Mouse (Mus musculus) gastrocnemius, adult 18-20 months (tissue): Measurements from ENCODE around the gene Gja3. TPM values are rescaled to one million over a fixed set of nuclear protein-coding genes. Genes with fewer than 3 reads are reported as not detected.

Source experiments
- DNase-seq: peaks from one replicate; pipeline ENCODE4 v3.0.0; 2021; ENCODE audit warnings: low spot score
- long read RNA-seq, 2 experiments: library from polyadenylated mRNA; stranded (forward); transcript quantifications; one replicate each; pipeline ENCODE4 v2.0.0; 2021
- total RNA-seq, 2 experiments: library from RNA; stranded (reverse); gene quantifications; 2 replicates each; pipeline ENCODE4 v1.2.3; 2021

Gja3 gene
- total RNA-seq = not detected
- long read RNA-seq, experiment 1, partial matches to known transcripts = 0 of 1 reads
- long read RNA-seq, experiment 1, other reads (novel, unspliced or antisense) = 0 of 1 reads
- long read RNA-seq, experiment 2 = 0 reads

- no peak for DNase-seq
These were observed at the start of gene Gja3 for GRCm38 (mm10) chr14:57057563-57058321. TSS of gene Gja3 (minus strand) at chr14:57058100.

- no peak for DNase-seq
These were observed 49.2 kb upstream of the Gja3 start for GRCm38 (mm10) chr14:57107091-57107490.

- DNase-seq = no peak
These were observed 47.8 kb upstream of the Gja3 start for GRCm38 (mm10) chr14:57105721-57106120.

DNA sequence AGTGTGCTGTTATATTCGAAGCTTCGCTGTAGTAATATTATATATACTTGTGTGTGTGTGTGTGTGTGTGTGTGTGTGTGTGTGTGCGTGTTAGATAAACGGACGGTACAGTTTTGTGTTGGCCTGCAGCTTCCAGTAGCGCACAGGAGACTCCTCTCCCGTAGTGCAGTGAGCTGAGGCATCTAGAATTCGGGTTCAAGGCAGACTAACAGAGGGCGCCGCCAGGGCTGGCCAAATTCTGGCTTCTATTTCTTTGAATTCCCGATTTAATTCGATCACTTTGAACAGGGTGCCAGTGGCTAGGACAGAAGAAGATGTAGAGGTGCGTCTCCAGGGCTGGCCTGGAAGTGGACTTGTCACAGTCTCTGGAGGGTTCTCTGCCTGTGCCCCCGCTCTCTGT lies 47.2 kb upstream of the Gja3 start:
- DNase-seq = no peak

DNA sequence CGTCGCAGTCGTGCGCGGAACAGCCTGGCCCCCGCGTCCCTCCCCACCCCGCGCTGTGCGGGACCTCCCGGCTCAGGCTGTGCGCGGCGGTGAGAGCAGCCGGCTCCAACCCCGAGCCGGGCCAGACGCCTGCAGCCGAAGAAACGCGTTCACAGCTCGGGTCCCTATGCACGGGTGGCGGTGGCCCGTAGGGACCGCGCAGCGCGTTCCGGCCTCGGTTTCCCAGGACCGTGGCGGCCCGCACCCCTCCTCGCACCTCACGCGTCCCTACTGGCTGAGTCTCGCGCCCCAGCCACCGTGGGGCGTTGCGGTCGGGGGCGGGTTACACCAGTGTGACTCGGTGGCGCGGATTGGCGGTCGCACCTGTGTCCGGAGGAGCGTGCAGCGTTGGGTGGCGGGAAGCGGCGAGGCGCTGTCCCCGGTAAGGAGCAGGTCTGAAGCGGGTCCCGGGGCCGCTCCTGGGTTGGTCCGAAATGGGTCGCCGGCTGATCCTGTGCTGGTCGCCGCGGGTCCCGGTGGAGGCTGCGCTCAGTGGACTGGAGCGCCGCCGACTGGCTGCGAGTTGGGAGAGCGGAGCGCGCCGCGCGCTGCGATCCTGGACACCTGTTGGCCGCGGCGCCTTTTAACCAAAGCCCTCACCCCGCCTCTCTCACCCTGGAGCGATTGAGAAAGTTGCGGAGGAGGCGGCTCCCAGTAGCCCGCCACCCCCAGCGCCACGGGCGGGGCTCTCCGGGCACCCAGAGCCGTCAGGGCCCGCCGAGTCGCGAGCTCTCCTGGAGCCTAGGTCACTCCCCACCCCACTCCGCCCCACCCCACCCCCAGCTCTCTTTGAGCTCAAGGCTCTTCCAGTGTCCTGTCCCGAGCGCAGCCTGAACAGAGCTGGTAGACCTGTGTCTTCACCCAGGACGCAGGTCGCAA lies 46.5 kb upstream of the Gja3 start, which contains the start of gene Gjb2:
Gjb2 (minus strand) TSS at position 597 of the 918 bp plus-strand sequence.
- no peak for DNase-seq

DNA sequence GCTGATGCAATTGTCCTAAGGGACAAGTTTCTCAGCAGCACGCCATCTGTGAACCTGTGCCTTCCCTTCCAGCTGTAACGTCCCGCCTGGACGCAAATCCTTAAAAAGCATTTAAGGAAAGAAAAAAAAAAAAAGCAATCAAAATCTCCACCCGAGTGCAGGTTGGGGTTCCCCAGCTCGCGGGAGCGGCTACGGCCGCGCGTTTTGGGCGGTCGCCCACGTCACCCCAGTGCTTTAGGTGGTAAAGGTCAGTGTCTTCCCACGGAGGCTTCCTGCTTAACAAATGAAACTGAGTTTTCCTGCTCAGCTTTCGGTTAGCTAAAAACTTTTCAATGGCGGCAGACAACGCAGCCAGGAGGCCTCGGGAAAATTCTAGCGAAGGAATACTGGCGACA lies 45.8 kb upstream of the Gja3 start:
- DNase-seq = no peak

- DNase-seq = no peak
These were observed 45.2 kb upstream of the Gja3 start for GRCm38 (mm10) chr14:57103121-57103520.

DNA sequence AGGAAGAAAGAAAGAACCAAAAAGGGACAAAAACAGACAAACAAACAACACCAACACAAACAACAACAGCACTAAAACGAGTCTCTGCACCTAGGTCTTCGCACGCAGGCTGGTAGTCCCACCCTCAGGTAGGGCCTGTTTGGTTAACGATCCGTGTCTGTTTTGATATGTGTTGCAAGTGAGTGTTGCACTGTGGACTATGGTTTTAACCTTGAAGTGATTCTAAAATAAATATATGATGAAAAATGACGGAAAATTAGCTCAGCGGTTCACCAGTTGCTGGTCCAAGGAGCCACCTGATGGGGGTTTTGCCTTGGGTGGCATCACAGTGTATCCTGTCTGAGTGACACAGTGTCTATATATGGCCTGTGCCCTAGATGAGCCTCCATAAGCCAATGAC lies 43.7 kb upstream of the Gja3 start:
- DNase-seq = no peak

DNA sequence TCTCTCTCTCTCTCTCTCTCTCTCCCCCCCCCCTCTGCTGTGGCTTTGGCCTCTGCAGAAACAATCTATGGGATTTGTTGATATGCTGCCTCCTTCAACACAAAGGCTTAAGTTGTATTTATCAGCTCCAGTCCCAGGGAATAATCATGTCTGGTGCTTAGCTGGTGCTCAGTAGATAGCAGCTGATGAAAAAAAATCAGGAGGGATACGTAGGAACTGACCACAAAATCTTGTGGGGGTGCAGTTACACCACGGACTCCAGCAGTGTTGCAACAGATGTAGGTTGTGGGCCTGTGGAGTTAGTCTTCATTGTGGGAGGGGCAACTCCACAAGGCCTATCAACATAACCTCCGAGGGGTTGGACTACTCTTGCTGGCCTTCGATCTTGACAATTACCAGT lies 38.0 kb upstream of the Gja3 start:
- no peak for DNase-seq

DNA sequence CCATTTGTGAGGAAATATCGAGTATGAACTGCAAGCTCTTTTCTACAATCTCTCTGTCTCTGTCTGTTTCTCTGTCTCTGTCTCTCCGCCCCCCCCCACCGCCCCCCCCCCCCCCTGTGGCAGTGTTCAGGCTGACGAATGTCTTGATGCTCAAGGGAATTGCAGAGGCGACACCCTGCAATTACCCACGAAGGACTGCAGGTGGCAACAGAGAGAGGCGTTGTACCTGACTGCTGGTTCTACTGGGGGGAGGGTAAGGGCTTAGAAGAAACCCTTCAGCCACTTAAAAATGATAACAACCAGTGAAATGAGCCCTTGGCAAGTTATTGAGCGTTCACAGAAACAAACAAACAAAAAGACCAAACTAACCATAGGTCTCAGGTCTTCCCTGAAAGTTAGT lies 35.1 kb upstream of the Gja3 start:
- peak; percentile 28 for DNase-seq

- no peak for DNase-seq
These were observed 32.1 kb upstream of the Gja3 start for GRCm38 (mm10) chr14:57090001-57090400.

GRCm38 (mm10) chr14:57089107-57089506 lies 31.2 kb upstream of the Gja3 start:
- no peak for DNase-seq

- no peak for DNase-seq
These were observed 26.3 kb upstream of the Gja3 start for GRCm38 (mm10) chr14:57084180-57084668.

GRCm38 (mm10) chr14:57082863-57083262 lies 25.0 kb upstream of the Gja3 start:
- DNase-seq = no peak

DNA sequence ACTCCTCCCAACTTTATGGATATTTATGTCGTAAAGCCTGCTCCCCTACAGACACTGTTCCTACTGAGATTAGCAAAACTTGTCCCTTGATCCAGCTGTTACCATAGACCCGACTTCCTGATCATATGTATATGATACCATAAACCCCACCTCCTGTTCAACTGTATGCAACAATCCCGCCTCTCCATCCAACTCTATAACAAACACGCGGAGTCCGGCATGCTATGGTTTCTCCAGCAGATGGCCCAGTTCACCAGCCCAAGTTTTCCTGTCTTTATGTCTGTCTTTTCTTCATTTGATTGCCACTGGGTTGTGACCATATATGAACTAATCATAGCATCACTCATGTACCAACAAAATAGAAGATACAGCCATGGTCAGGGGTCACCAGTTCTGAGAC lies 17.6 kb upstream of the Gja3 start:
- DNase-seq = no peak

- peak; percentile 29 for DNase-seq
These were observed 12.0 kb upstream of the Gja3 start for GRCm38 (mm10) chr14:57069906-57070305.

- DNase-seq = no peak
These were observed 8.2 kb upstream of the Gja3 start for GRCm38 (mm10) chr14:57066053-57066452.

- peak; percentile 56 for DNase-seq
These were observed 2.2 kb upstream of the Gja3 start for GRCm38 (mm10) chr14:57060052-57060451.

GRCm38 (mm10) chr14:57057204-57057562 lies 717 bp downstream of the Gja3 start:
- DNase-seq = no peak

DNA sequence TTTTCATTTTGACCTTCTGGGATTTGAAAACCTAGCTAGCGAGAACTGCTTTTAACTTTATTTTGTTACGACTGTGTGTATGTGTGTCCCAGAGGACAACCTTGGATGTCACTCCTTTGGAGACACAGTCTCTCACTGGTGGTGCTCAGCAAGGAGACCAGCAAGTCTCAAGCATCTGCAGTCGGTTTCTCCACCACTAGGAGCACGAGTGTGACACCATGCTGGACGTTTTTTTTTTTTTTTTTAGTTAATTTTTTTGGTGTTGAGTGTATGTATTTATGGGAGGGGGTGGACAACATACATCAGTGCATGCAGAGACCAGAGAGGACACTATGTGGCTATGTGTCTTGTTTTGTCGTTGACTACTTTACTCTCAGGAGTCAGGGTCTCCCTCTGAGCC lies 5.2 kb downstream of the Gja3 start:
- no peak for DNase-seq

GRCm38 (mm10) chr14:57043863-57044262 lies 14.0 kb downstream of the Gja3 start:
- DNase-seq = no peak

DNA sequence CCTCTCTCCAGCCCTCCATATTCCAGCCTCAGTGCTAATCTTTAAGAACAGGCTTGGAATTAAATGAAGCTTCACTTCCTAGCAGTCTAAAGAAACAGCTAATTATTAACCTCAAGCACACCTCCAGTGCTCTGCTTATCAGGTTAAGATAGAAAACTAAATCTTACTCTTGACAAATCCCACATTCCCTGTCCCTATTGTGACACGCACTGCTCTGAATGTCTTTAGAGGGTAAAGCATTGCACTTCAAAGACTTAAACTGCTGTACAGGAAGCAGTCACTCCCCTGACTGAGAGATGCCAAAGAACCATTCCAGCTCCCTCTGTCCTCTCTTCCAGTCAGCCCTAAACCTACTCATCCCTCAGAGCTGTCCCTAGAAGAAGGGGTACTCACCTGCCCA lies 16.5 kb downstream of the Gja3 start:
- DNase-seq = no peak
